Mouse (Mus musculus): ENCODE measurements around the gene Treml4.
A peak's percentile ranks its signal among the peaks of the same experiment; 100 is the strongest.
"Not testable (repeated sequence)": the region's sequence is repeated elsewhere in the genome, so short reads cannot be mapped to it uniquely, and the experiment has no call there.

Gene Treml4

DNA sequence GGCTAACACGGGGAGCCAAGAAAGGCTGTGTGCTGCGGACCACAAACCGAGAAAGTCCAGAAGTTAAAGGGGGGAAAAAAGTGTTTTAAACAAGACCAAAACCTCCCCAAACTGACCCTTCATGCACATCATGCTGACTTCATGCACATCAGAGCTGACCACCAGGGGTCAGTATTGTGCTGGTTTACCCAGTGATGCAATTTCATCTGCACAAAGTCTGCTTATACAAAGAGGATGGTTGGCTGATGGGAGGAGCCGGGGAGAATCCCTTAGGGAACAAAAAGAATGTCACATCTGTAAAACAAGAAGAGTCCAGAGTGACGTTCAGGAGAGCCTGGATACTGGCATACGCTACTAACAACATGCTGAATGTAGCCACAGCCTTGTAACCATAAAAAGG is 10.8 kb downstream of the Treml4 start:
- peak; percentile 52 for DNase-seq (ENCODE audit: low read depth)

- no peak for DNase-seq (ENCODE audit: low read depth)
Measured at GRCm38 (mm10) chr17:48275736-48276135, 11.6 kb downstream of the Treml4 start.

- no peak for DNase-seq (ENCODE audit: low read depth)
Measured at GRCm38 (mm10) chr17:48278381-48278780, 14.3 kb downstream of the Treml4 start.

DNA sequence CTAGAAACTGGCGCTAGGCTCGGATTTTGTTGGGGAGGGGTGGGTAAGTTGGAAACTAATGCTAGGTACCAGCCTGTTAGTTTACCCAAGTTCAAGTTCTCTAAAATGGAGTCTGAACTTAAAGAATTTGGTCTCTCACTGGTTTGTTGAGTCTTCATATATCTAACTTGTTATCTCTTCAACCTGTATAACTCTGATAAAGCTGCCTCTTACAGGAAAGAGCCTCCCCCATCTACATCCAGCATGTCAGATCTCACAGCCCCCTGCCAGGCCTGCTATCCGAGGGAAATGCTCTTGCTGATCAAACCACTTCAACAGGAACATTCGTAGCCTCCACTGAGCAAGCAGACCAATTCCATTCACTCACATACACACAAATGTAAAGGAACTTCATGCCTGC is 14.9 kb downstream of the Treml4 start:
- DNase-seq (ENCODE audit: low read depth), result no peak

DNA sequence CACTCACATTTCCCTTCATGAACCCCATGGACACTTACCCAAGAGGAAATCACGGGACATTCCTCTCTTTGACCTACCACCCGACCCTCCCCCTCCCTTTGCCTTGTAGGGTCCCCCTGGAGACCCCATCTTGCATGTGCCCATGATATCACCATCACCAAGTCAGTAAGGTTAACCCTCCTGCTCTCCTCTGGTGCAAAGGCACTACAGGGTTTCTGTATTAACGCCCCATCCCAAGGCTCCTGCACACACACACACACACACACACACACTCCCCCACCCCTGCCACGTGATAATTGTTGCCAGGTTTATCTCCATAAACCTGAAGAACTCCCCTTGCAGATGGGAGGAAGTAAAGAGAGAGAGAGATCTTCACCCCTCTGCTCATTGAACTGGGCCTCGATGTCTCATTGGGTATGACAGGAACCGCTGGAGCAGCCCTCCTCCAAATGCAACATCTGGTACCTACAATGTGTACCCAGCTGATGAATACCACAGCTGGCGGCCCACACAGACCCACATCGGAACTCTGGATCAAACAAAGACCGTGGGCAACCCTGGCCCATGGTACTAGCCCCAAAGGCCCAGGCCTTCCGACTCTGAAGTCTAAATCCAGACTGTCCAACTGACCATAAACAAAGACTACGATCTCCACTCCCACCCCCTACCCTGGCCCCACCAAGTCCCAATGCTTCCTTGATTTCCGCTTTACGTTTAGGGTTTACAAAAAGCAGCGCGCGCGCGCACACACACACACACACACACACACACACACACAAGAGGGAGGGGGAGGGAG is 17.0 kb downstream of the Treml4 start:
- no peak for DNase-seq (ENCODE audit: low read depth)

GRCm38 (mm10) chr17:48281739-48282085 is 17.6 kb downstream of the Treml4 start:
- DNase-seq (ENCODE audit: low read depth), result no peak

GRCm38 (mm10) chr17:48286765-48287164 is 22.7 kb downstream of the Treml4 start:
- no peak for DNase-seq (ENCODE audit: low read depth)

DNA sequence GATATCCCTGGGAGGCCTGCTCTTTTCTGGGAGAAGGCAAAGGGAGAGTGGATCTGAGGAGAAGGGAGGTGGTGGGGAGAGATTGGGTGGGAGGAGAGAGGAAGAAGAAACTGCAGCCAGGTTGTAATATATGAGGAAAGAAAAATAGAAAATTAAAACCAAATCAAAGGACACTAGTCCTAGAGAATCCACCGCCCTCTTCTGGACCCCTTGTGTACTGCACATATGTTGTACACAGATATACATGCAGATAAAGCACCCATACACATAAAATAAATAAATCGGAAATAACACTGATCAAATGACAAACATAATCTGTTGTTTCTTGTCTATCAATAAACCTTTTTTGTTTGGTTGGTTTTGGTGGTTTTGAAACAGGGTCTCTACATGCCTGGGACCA is 23.2 kb downstream of the Treml4 start:
- no peak for DNase-seq (ENCODE audit: low read depth)

DNA sequence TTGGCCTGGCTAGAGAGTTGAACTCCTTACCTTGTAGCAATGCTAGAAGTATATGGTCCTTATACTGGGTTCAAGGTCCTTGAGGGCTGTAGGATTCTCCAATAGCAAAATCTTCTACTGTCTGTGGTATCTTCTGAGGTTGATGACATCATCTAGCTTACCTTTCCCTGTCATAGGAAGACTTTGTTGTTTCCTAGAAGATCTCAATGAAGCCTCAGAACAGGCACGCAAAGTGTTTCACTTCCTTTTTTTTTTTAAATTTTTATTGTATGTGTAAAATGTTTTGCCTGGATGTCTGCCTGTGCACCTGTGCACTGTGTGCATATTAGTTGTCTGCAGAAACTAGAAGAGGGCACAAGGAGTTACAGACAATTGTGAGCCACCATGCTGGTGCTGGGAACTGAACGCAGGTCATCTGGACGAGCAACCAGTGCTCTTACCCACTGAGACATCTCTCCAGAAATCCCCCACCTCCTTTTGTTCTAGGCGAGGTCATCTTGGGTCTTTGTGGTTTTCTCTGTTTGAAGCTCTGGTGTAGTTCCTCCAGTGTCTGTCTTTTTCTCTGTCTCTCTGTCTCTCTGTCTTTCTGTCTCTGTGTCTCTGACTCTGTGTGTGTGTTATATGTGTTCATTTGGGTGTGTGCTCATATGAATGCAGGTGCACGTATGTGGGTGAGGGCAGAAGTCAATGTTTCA is 29.6 kb downstream of the Treml4 start:
- DNase-seq (ENCODE audit: low read depth), result no peak

DNA sequence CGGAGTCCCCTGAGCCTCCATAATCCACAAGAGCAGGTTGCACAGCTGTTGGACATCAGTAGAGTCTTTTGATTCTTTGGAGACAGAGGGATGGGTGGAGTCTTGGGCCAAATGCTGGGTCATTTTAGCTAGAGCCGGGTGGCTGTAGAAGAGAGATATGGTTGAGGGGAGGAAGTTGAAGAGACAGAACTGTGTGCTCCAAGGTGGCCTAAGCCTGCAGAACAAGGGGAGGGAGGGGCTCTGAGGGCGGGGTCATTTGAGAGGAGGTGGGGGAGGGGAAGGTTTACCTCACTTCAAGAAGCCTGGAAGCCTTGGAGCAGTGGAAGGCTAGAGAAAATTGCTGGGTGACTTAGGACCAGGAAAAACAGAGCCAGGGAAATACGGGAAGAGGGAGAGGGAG is 35.1 kb downstream of the Treml4 start, which contains the start of gene Treml2:
Treml2 (plus strand) TSS at position 296 of the 400 bp plus-strand sequence.
- DNase-seq (ENCODE audit: low read depth), result no peak

- no peak for DNase-seq (ENCODE audit: low read depth)
Measured at GRCm38 (mm10) chr17:48299756-48300155, 35.7 kb downstream of the Treml4 start.

DNA sequence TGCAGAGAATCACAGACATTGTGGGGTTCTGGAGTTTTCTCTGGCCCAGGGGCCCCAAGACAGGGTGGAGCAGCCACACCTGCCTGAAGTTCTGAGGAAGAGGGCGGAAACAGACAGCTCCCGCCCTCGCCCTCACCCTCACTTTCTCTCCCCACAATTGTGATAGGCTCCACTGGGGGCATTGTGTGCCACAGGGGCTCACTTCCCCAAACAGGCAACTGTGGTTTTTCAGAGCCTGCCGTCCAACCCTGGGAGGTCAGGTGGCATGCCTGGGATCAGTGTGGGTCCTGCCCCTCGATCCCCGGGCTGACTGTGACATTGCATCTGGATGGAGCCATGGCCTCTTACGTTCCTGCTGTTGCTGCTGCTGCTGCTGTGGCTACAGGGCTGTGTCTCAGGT is 36.1 kb downstream of the Treml4 start:
- no peak for DNase-seq (ENCODE audit: low read depth)

DNA sequence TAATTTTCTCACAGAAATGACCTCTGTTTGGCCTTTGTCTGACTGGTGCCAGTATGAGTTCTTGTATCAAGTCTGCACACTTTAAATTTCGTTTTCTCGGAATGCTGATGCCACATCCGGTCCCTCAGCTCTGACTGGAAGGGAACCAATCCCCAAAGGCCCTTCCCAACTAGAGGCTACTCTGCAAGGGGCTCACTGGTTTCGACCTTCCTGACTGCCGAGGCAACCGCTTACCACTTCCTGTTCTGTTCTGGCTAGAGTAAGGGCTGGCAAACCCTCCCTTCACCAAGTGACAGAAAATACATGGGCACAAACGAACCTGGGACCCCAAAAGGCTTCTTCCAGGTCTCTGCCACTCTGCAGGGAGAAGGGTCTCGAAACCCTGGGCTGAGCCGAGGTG is 36.8 kb downstream of the Treml4 start:
- DNase-seq (ENCODE audit: low read depth), result no peak

GRCm38 (mm10) chr17:48301792-48302191 is 37.7 kb downstream of the Treml4 start:
- no peak for DNase-seq (ENCODE audit: low read depth)

- DNase-seq (ENCODE audit: low read depth), result no peak
Measured at GRCm38 (mm10) chr17:48312124-48312523, 48.0 kb downstream of the Treml4 start.

- not testable (repeated sequence) for DNase-seq (ENCODE audit: low read depth)
Measured at GRCm38 (mm10) chr17:48315905-48316579, 51.9 kb downstream of the Treml4 start, which contains the start of gene B430306N03Rik. TSS of gene B430306N03Rik (plus strand) at chr17:48316141.

- no peak for DNase-seq (ENCODE audit: low read depth)
Measured at GRCm38 (mm10) chr17:48318686-48319085, 54.6 kb downstream of the Treml4 start.

DNA sequence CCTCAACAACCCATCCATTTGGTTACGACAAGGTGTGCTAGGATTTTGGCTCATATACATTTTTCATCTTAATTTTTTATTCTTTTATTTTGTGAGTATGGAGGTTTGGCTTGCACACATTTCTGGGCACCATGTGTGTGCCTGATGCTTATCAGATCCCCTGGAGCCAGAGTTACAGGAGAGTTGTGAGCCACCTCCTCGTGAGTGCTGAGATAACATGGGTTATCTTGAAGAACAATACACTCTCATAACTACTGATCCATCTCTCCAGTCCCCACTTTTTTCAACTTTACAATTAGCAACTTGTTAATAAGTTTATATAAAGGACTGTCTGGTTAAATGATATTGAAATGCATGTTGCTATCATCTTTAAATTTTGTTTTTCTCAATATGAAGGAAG is 57.2 kb downstream of the Treml4 start:
- DNase-seq (ENCODE audit: low read depth), result no peak

- DNase-seq (ENCODE audit: low read depth), result no peak
Measured at GRCm38 (mm10) chr17:48323236-48323635, 59.1 kb downstream of the Treml4 start.

GRCm38 (mm10) chr17:48324258-48324657 is 60.2 kb downstream of the Treml4 start:
- no peak for DNase-seq (ENCODE audit: low read depth)
